Mouse (Mus musculus) spleen, postnatal 36 days (tissue): ENCODE results near the gene Lrrc2.

Experiments used
- DNase-seq, 2 experiments: peaks; one replicate each; pipeline ENCODE4 v3.0.0; 2022; ENCODE audit warnings: low spot score in 2 of 2, mixed read lengths in 1 of 2

Gene Lrrc2

GRCm38 (mm10) chr9:110947900-110948299, 3.4 kb upstream of the Lrrc2 start:
- DNase-seq: no peak

GRCm38 (mm10) chr9:110948813-110949310, 2.5 kb upstream of the Lrrc2 start:
- no peak for DNase-seq

GRCm38 (mm10) chr9:110950109-110950508, 1.2 kb upstream of the Lrrc2 start:
- DNase-seq: no peak

- DNase-seq: no peak
These were observed 521 bp downstream of the Lrrc2 start for GRCm38 (mm10) chr9:110951866-110952265.

GRCm38 (mm10) chr9:110952398-110952797, 1.1 kb downstream of the Lrrc2 start:
- DNase-seq: no peak

GRCm38 (mm10) chr9:110952931-110953549, 1.7 kb downstream of the Lrrc2 start:
- DNase-seq: no peak

GRCm38 (mm10) chr9:110953550-110954461, 2.5 kb downstream of the Lrrc2 start:
- peak; percentile 10 to 23 for DNase-seq

- DNase-seq: no peak
These were observed 3.5 kb downstream of the Lrrc2 start for GRCm38 (mm10) chr9:110954681-110955445.

GRCm38 (mm10) chr9:110955962-110956361, 4.6 kb downstream of the Lrrc2 start:
- DNase-seq: no peak

GRCm38 (mm10) chr9:110959669-110960068, 8.3 kb downstream of the Lrrc2 start:
- DNase-seq: no peak

- DNase-seq: no peak
These were observed 9.1 kb downstream of the Lrrc2 start for GRCm38 (mm10) chr9:110960230-110961149.

- no peak for DNase-seq
These were observed 10.0 kb downstream of the Lrrc2 start for GRCm38 (mm10) chr9:110961386-110961785.

GRCm38 (mm10) chr9:110963566-110964115, 12.3 kb downstream of the Lrrc2 start:
- DNase-seq: no peak

- DNase-seq: peak in 1 of 2 experiments; percentile 8
These were observed 13.9 kb downstream of the Lrrc2 start for GRCm38 (mm10) chr9:110965062-110965909.

- no peak for DNase-seq
These were observed 14.5 kb downstream of the Lrrc2 start for GRCm38 (mm10) chr9:110965910-110966231.

- no peak for DNase-seq
These were observed 28.1 kb downstream of the Lrrc2 start for GRCm38 (mm10) chr9:110979411-110979810.

- DNase-seq: no peak
These were observed 31.0 kb downstream of the Lrrc2 start for GRCm38 (mm10) chr9:110982351-110982750.

GRCm38 (mm10) chr9:110984096-110984495, 32.8 kb downstream of the Lrrc2 start:
- no peak for DNase-seq

GRCm38 (mm10) chr9:110985541-110985940, 34.2 kb downstream of the Lrrc2 start:
- DNase-seq: no peak

- DNase-seq: no peak
These were observed 34.6 kb downstream of the Lrrc2 start for GRCm38 (mm10) chr9:110985951-110986350.
